ENCODE assay signal across 8 mouse cellular contexts in genomic region chr16:55838510-55839474, GRCm38 (mm10). TPM values are rescaled to one million over a fixed set of nuclear protein-coding genes. Genes with fewer than 3 reads are reported as not detected.
DNase-seq lines count a peak whose midpoint lies in the region; ATAC-seq and TF ChIP-seq lines count a peak whose summit lies in the region.

Nfkbiz (minus strand) TSS chr16:55838899.

- no peaks in the 10 kb centered on the region for H3K9me3 ChIP-seq in ES-Bruce4 (replicated peaks; ENCODE audit: control insufficient read depth, insufficient read depth, low read length, poor library complexity, severe bottlenecking)
- no peaks in the 10 kb centered on the region for H3K9me3 ChIP-seq in forebrain, embryonic 12.5 days
- no peaks in the 10 kb centered on the region for H3K9me3 ChIP-seq in heart, postnatal 0 days (replicated peaks; ENCODE audit: control insufficient read depth, low read length)
- H3K9me3 ChIP-seq in neural tube, embryonic 15.5 days (replicated peaks), result no peaks in the 10 kb centered on the region

- H3K4me1 ChIP-seq in ES-Bruce4 (ENCODE audit: control insufficient read depth, insufficient read depth, low read length), result no peaks in the 10 kb centered on the region
- H3K4me1 ChIP-seq in forebrain, embryonic 12.5 days, result peaks cover 10% of the 10 kb centered on the region; the same call in 1 of the 2 replicates
- 0 out of 2 replicates have a peak, but pooled peaks cover 8% of the 10 kb centered on the region for H3K4me1 ChIP-seq in heart, postnatal 0 days (ENCODE audit: control insufficient read depth, insufficient read depth)
- no peaks in the 10 kb centered on the region; the same call in 1 of the 2 replicates for H3K4me1 ChIP-seq in lung, adult 2 months (ENCODE audit: control insufficient read depth, insufficient read depth, low read length)
- 0 out of 2 replicates have a peak, but pooled peaks cover 7% of the 10 kb centered on the region for H3K4me1 ChIP-seq in neural tube, embryonic 15.5 days

- no peak within 1 kb of the TSS for H3K27ac ChIP-seq in ES-Bruce4 (ENCODE audit: insufficient read depth, low read length)
- H3K27ac ChIP-seq in forebrain, embryonic 12.5 days, result peak within 1 kb of the TSS; percentile 65
- peak within 1 kb of the TSS; percentile 79 for H3K27ac ChIP-seq in heart, postnatal 0 days (ENCODE audit: low read depth)
- peak within 1 kb of the TSS; percentile 69 for H3K27ac ChIP-seq in neural tube, embryonic 15.5 days (replicated peaks)

- ATAC-seq in forebrain, embryonic 12.5 days (ENCODE audit: low FRiP score), result peak; percentile 93
- ATAC-seq in heart, postnatal 0 days (ENCODE audit: insufficient read depth, low read depth), result peak; percentile 96
- ATAC-seq in neural tube, embryonic 15.5 days (ENCODE audit: low FRiP score), result peak; percentile 92

- DNase-seq in c-Kit-positive CD71-positive TER-119-negative erythroid progenitor cells, embryonic 14.5 days (ENCODE audit: low read depth), result peak; percentile 75
- DNase-seq in heart, postnatal 0 days (ENCODE audit: low spot score), result peak; percentile 89
- DNase-seq in kidney, postnatal 36 days, result peak; percentile 89 to 93
- peak; percentile 90 for DNase-seq in lung, adult 2 months
- DNase-seq in testis, postnatal 14 days (ENCODE audit: low spot score), result peak; percentile 82

- H3K4me3 ChIP-seq in ES-Bruce4 (ENCODE audit: low read depth, low read length), result peak within 1 kb of the TSS; percentile 83
- peak within 1 kb of the TSS; percentile 57 for H3K4me3 ChIP-seq in forebrain, embryonic 12.5 days (replicated peaks)
- H3K4me3 ChIP-seq in heart, postnatal 0 days (ENCODE audit: low read depth, low read length), result peak within 1 kb of the TSS; percentile 54
- peak within 1 kb of the TSS; percentile 95 for H3K4me3 ChIP-seq in lung, adult 2 months (replicated peaks; ENCODE audit: extremely low read depth, low read depth, low read length)
- H3K4me3 ChIP-seq in neural tube, embryonic 15.5 days (replicated peaks), result peak within 1 kb of the TSS; percentile 59

- no peaks in the 10 kb centered on the region for H3K27me3 ChIP-seq in ES-Bruce4 (ENCODE audit: control insufficient read depth, insufficient read depth, low read length, poor library complexity, severe bottlenecking)
- H3K27me3 ChIP-seq in forebrain, embryonic 12.5 days, result no peaks in the 10 kb centered on the region
- H3K27me3 ChIP-seq in heart, postnatal 0 days (ENCODE audit: control insufficient read depth, insufficient read depth, low read length), result no peaks in the 10 kb centered on the region
- no peaks in the 10 kb centered on the region for H3K27me3 ChIP-seq in neural tube, embryonic 15.5 days (replicated peaks)

- TF ChIP-seq POLR2A in ES-Bruce4 (IDR thresholded peaks at IDR 0.05; ENCODE audit: insufficient read depth, low read length), result no peak
- peak; percentile 49; the same call in 1 of the 2 replicates for TF ChIP-seq POLR2A in lung, adult 2 months (IDR thresholded peaks at IDR 0.05; ENCODE audit: borderline replicate concordance, extremely low read depth, low read depth, low read length)

- no peaks in the 10 kb centered on the region for H3K36me3 ChIP-seq in ES-Bruce4 (ENCODE audit: control insufficient read depth, insufficient read depth, low read length, poor library complexity, severe bottlenecking)
- H3K36me3 ChIP-seq in forebrain, embryonic 12.5 days (replicated peaks), result peaks cover 2% of the 10 kb centered on the region
- H3K36me3 ChIP-seq in heart, postnatal 0 days (replicated peaks; ENCODE audit: control insufficient read depth, insufficient read depth, low read length), result 0 out of 2 replicates have a peak, but pooled peaks cover 4% of the 10 kb centered on the region
- H3K36me3 ChIP-seq in neural tube, embryonic 15.5 days, result peaks cover 2% of the 10 kb centered on the region

- under 1% methylated on average over 40 of the region's 40 CpGs for WGBS in forebrain, embryonic 12.5 days
- under 1% methylated on average over 40 of the region's 40 CpGs for WGBS in heart, postnatal 0 days
- under 1% methylated on average over 40 of the region's 40 CpGs for WGBS in lung, adult 2 months
- WGBS in neural tube, embryonic 15.5 days, result under 1% methylated on average over 40 of the region's 40 CpGs

- no peak for TF ChIP-seq EP300 in ES-Bruce4 (IDR thresholded peaks at IDR 0.05; ENCODE audit: insufficient read depth, low read depth, low read length)
- TF ChIP-seq EP300 in heart, postnatal 0 days (IDR thresholded peaks at IDR 0.05; ENCODE audit: low read depth), result peak; percentile 36; the same call in 1 of the 2 replicates

- TF ChIP-seq CTCF in ES-Bruce4 (IDR thresholded peaks at IDR 0.05; ENCODE audit: low read depth, low read length), result no peak
- TF ChIP-seq CTCF in heart, postnatal 0 days (IDR thresholded peaks at IDR 0.05; ENCODE audit: low read depth), result no peak
- no peak for TF ChIP-seq CTCF in lung, adult 2 months (IDR thresholded peaks at IDR 0.05; ENCODE audit: insufficient read depth, low read length)

- peak within 1 kb of the TSS; percentile 70 for H3K4me2 ChIP-seq in forebrain, embryonic 12.5 days
- peak within 1 kb of the TSS; percentile 77 for H3K4me2 ChIP-seq in heart, postnatal 0 days (ENCODE audit: low read depth, low read length)
- peak within 1 kb of the TSS; percentile 61 for H3K4me2 ChIP-seq in neural tube, embryonic 15.5 days

- H3K9ac ChIP-seq in ES-Bruce4 (ENCODE audit: low read depth, poor library complexity, severe bottlenecking), result peak within 1 kb of the TSS; percentile 53
- H3K9ac ChIP-seq in forebrain, embryonic 12.5 days, result peak within 1 kb of the TSS; percentile 71
- peak within 1 kb of the TSS; percentile 55 for H3K9ac ChIP-seq in heart, postnatal 0 days (replicated peaks; ENCODE audit: low read depth, low read length)
- peak within 1 kb of the TSS; percentile 63 for H3K9ac ChIP-seq in neural tube, embryonic 15.5 days (replicated peaks)

RNA-seq across cellular contexts. Expression of gene Nfkbiz, which starts in this region (rescaled TPM):
- 6.0 and 6.1 TPM in 2 replicates for polyA plus RNA-seq in ES-Bruce4 (2011; ENCODE audit: insufficient read depth, insufficient read length, low read depth, missing spikeins)
- 1.5 and 1.8 TPM in 2 replicates for polyA plus RNA-seq in forebrain, embryonic 12.5 days (2016; fragmentation: Nextera tagmentation; extraction: Ambion mirVana)
- total RNA-seq in heart, postnatal 0 days (2014; rRNA removed; ENCODE audit: low replicate concordance), result 5.3 and 6.8 TPM in 2 replicates
- 1.7 and 1.9 TPM in 2 replicates for polyA plus RNA-seq in heart, postnatal 0 days (2015; fragmentation: Nextera tagmentation; extraction: Ambion mirVana)
- 13.4 and 15.3 TPM in 2 replicates for polyA plus RNA-seq in lung, adult 2 months (2012; rRNA removed)
- polyA plus RNA-seq in neural tube, embryonic 15.5 days (2015; fragmentation: Nextera tagmentation; extraction: Ambion mirVana), result 2.0 and 3.3 TPM in 2 replicates
